Mouse (Mus musculus) brain, embryonic 14.5 days (tissue): ENCODE results near the gene Set. TPM values are rescaled to one million over a fixed set of nuclear protein-coding genes. Genes with fewer than 3 reads are reported as not detected.

Experiments used
- DNase-seq: peaks from one replicate; pipeline ENCODE4 v3.0.0-alpha.2; 2011; ENCODE audit warnings: low read depth
- CTCF ChIP-seq: fragments of 200-500 bp; IDR thresholded peaks from 2 replicates; pipeline ENCODE4 v1.5.1; 2012; ENCODE audit warnings: inconsistent platforms, mild to moderate bottlenecking, moderate library complexity, borderline replicate concordance; ENCODE audit not compliant: insufficient read depth, insufficient read length; ENCODE audit errors: extremely low read depth
- POLR2A ChIP-seq: fragments of 200-500 bp; IDR thresholded peaks from 2 replicates; pipeline ENCODE4 v1.6.1; 2012; ENCODE audit warnings: mild to moderate bottlenecking, inconsistent platforms, borderline replicate concordance; ENCODE audit not compliant: poor library complexity, insufficient read depth, insufficient read length, severe bottlenecking; ENCODE audit errors: extremely low read depth
- polyA plus RNA-seq: library from polyadenylated mRNA; depleted of rRNA; stranded (reverse); fragments of >200 nt; gene quantifications from 2 replicates; pipeline ENCODE4 v1.2.3, GENCODE M21; 2012; rRNA removed

Set gene
- 223 and 340 TPM in 2 replicates for polyA plus RNA-seq

GRCm38 (mm10) chr2:30057223-30057904 is at the start of gene Set:
Set (plus strand) TSS chr2:30057378.
- no peak for TF ChIP-seq POLR2A
- TF ChIP-seq CTCF = no peak
- peak; percentile 46 for DNase-seq

- TF ChIP-seq POLR2A = no peak
- no peak for TF ChIP-seq CTCF
- DNase-seq = no peak
These were observed 48.1 kb upstream of the Set start for GRCm38 (mm10) chr2:30009101-30009500.

- DNase-seq = peak; percentile 64
- TF ChIP-seq CTCF (no peak), POLR2A (no peak)
These were observed 46.3 kb upstream of the Set start for GRCm38 (mm10) chr2:30010840-30011281.

- no peak for TF ChIP-seq CTCF
- no peak for TF ChIP-seq POLR2A
- no peak for DNase-seq
These were observed 42.7 kb upstream of the Set start for GRCm38 (mm10) chr2:30014326-30014966.

- DNase-seq = no peak
- no peak for TF ChIP-seq POLR2A
- TF ChIP-seq CTCF = no peak
These were observed 31.7 kb upstream of the Set start for GRCm38 (mm10) chr2:30025454-30025853.

- DNase-seq = no peak
- no peak for TF ChIP-seq POLR2A
These were observed 30.2 kb upstream of the Set start for GRCm38 (mm10) chr2:30026997-30027396.

- no peak for DNase-seq
- no peak for TF ChIP-seq POLR2A
- peak; percentile 20; the same call in 1 of the 2 replicates for TF ChIP-seq CTCF
These were observed 24.8 kb upstream of the Set start for GRCm38 (mm10) chr2:30032244-30032846.

GRCm38 (mm10) chr2:30032957-30033356 is 24.2 kb upstream of the Set start:
- DNase-seq = no peak
- TF ChIP-seq CTCF (no peak), POLR2A (no peak)

- TF ChIP-seq POLR2A (no peak), CTCF (no peak)
- DNase-seq = no peak
These were observed 19.4 kb upstream of the Set start for GRCm38 (mm10) chr2:30037762-30038161.

GRCm38 (mm10) chr2:30038370-30038769 is 18.8 kb upstream of the Set start:
- no peak for DNase-seq
- no peak for TF ChIP-seq CTCF
- TF ChIP-seq POLR2A = no peak

GRCm38 (mm10) chr2:30039687-30040086 is 17.5 kb upstream of the Set start:
- TF ChIP-seq POLR2A = no peak
- TF ChIP-seq CTCF = no peak
- no peak for DNase-seq
